Mouse (Mus musculus) kidney, adult 2 months (tissue): ENCODE data around the gene Dnajc25. TPM values are rescaled to one million over a fixed set of nuclear protein-coding genes. Genes with fewer than 3 reads are reported as not detected.

ENCODE experiments used
- DNase-seq: peaks from one replicate; pipeline ENCODE4 v3.0.0; 2021
- H3K27ac ChIP-seq: fragments of 200-500 bp; 2 replicates; pipeline ENCODE4 v1.5.1; 2012; ENCODE audit warnings: low read depth, low read length, control low read depth, inconsistent platforms; ENCODE audit not compliant: insufficient read depth
- H3K27me3 ChIP-seq: fragments of 200-500 bp; replicated peaks from 2 replicates; pipeline ENCODE4 v1.6.1; 2012; ENCODE audit warnings: mild to moderate bottlenecking, moderate library complexity, low read length, inconsistent platforms; ENCODE audit not compliant: control insufficient read depth, insufficient read depth
- H3K36me3 ChIP-seq: fragments of 200-500 bp; 2 replicates; pipeline ENCODE4 v1.6.1; 2012; ENCODE audit warnings: mild to moderate bottlenecking, moderate library complexity, low read length, inconsistent platforms; ENCODE audit not compliant: control insufficient read depth, insufficient read depth
- H3K4me1 ChIP-seq: fragments of 200-500 bp; 2 replicates; pipeline ENCODE4 v1.6.1; 2011; ENCODE audit warnings: low read length; ENCODE audit not compliant: control insufficient read depth, insufficient read depth
- H3K4me3 ChIP-seq: fragments of 200-500 bp; 2 replicates; pipeline ENCODE4 v1.5.1; 2011; ENCODE audit warnings: mild to moderate bottlenecking, low read depth, low read length, control low read depth; ENCODE audit not compliant: insufficient read depth
- CTCF ChIP-seq: fragments of 200-500 bp; conservative IDR thresholded peaks from 2 replicates; pipeline ENCODE4 v1.5.1; 2011; ENCODE audit warnings: low read depth, mild to moderate bottlenecking, control low read depth, low read length, moderate library complexity, mixed read lengths; ENCODE audit not compliant: insufficient read depth, insufficient read length
- POLR2A ChIP-seq: fragments of 200-500 bp; IDR thresholded peaks from one replicate; pipeline ENCODE4 v1.6.1; 2011; ENCODE audit warnings: low read depth, low read length, control low read depth
- WGBS: fragments of 180-500 bp; shearing (Covaris S2); methylation state at CpG from one replicate; pipeline ENCODE4 v1.1.7; 2018; 5-methylcytosine and 5-hydroxymethylcytosine counted together
- polyA plus RNA-seq: library from polyadenylated mRNA; depleted of rRNA; stranded (reverse); fragments of >200 nt; gene quantifications from 2 replicates; pipeline ENCODE4 v1.2.3, GENCODE M21; 2012; rRNA removed

The Dnajc25 gene
- polyA plus RNA-seq, result 2.7 and 3.1 TPM in 2 replicates

DNA sequence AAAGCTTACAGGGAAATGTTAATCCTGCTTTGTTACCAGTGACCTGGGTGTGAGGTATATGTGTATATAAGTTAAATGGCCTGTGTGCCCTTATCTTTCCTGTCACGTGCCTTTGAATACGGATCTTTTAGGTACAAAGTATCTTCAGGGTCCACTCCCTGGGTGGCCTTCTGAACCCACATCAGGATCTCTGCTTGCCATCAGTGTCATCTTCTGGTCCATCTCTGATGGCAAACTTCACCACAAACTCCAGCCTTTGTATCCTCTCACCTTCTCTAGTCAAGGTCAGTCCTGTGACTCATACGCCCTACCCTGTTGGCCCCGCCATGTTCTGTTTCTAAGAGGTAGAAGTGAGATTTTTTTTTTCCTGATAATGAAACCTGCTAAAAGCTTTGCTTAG lies at the start of gene Dnajc25:
Gene Dnajc25 (plus strand): TSS at position 301 of the 400 bp plus-strand sequence.
- 80% methylated on average over 4 of the region's 4 CpGs for WGBS
- no peak within 1 kb of the TSS for H3K27ac ChIP-seq

GRCm38 (mm10) chr4:58948391-58948790 lies 46.5 kb upstream of the Dnajc25 start:
- Histone ChIP-seq H3K27me3 (no peaks in the 10 kb centered on the region), H3K36me3 (no peaks in the 10 kb centered on the region), H3K27ac (no peak overlapping the region), H3K4me3 (no peak overlapping the region), H3K4me1 (no peaks in the 10 kb centered on the region; the same call in 1 of the 2 replicates)
- WGBS, result 86% methylated on average over 4 of the region's 4 CpGs
- TF ChIP-seq POLR2A, result no peak
- TF ChIP-seq CTCF, result no peak
- DNase-seq, result no peak

More for the DNA sequence above, at the start of gene Dnajc25:
- DNase-seq, result no peak
- no peak for TF ChIP-seq CTCF
- no peak for TF ChIP-seq POLR2A
- Histone ChIP-seq H3K4me3 (no peak within 1 kb of the TSS), H3K27me3 (no peaks in the 10 kb centered on the region), H3K36me3 (no peaks in the 10 kb centered on the region), H3K4me1 (no peaks in the 10 kb centered on the region)

DNA sequence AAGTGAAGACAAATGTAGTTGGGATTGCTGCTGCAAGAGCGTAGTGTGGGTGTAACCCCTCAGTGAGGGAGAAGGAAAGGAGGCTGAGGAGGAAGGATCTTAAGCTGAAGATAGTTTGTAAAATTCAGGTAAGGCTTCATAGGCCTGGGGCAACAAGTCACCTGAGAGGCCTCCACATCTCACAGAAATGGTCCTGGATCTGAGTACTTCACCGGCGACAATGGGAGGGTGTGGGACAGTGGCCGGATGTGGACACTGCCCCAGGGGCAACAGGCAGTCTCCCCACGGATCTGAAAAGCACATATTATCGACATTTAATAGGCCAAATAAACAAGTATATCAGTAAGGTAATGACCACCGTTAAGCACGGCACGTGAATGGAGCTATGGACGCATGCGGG lies 42.2 kb upstream of the Dnajc25 start:
- Histone ChIP-seq H3K4me1 (no peaks in the 10 kb centered on the region), H3K27ac (no peak overlapping the region), H3K36me3 (no peaks in the 10 kb centered on the region), H3K27me3 (no peaks in the 10 kb centered on the region), H3K4me3 (no peak overlapping the region)
- WGBS, result 91% methylated on average over 11 of the region's 11 CpGs
- no peak for DNase-seq
- TF ChIP-seq CTCF, result no peak
- TF ChIP-seq POLR2A, result no peak

DNA sequence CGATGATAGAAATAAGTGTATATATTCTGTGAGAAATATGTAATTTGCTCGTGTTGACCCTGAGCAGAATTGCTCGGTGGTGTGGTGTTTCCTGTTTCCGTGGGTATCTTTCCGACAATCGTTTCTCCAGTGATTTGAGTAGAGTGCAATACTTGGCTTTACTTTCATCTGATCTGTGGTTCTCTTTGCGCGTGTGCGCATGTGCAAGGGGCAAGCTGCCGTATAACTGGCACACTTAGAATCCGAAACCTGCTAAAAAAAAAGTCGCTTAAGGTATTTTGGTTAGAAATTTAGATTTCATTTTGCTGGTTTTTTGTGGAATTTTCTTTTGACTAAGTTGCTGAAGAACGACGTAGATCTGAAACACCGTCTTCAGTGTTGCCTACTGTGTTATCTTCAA lies 33.1 kb upstream of the Dnajc25 start:
- DNase-seq, result no peak
- no peak overlapping the region for H3K27ac ChIP-seq
- H3K27me3 ChIP-seq, result no peaks in the 10 kb centered on the region
- H3K4me3 ChIP-seq, result no peak overlapping the region
- no peak for TF ChIP-seq POLR2A
- TF ChIP-seq CTCF, result no peak
- 90% methylated on average over 15 of the region's 15 CpGs for WGBS
- H3K4me1 ChIP-seq, result no peaks in the 10 kb centered on the region
- no peaks in the 10 kb centered on the region for H3K36me3 ChIP-seq

DNA sequence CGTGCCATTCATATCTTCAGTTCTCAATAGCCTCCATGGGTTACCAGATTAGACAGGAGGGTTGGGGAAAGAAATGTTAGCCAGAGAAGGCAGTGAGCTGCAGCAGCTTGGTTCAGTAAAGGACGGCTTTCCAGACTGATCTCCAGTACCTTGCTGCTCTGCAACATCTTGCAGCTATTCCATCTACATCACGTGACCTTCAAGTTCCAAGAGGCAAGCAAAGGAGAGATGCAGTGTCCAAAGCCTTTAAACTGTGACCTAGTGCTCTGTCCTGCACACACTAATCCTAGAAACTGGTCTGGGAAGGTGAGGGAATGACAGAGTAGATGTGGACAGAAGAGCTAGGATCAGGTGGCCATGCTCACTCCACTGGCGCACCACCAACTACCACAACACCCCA lies 31.6 kb upstream of the Dnajc25 start:
- DNase-seq, result no peak
- Histone ChIP-seq H3K27me3 (no peaks in the 10 kb centered on the region), H3K4me1 (no peaks in the 10 kb centered on the region), H3K4me3 (no peak overlapping the region), H3K27ac (no peak overlapping the region), H3K36me3 (no peaks in the 10 kb centered on the region)
- WGBS, result 94% methylated on average over 4 of the region's 4 CpGs
- TF ChIP-seq CTCF (no peak), POLR2A (no peak)

GRCm38 (mm10) chr4:58965136-58965535 lies 29.7 kb upstream of the Dnajc25 start:
- no peaks in the 10 kb centered on the region for H3K27me3 ChIP-seq
- no peaks in the 10 kb centered on the region for H3K36me3 ChIP-seq
- H3K4me1 ChIP-seq, result no peaks in the 10 kb centered on the region
- no peak overlapping the region for H3K4me3 ChIP-seq
- no peak for DNase-seq
- 87% methylated on average over 1 of the region's 1 CpGs for WGBS
- H3K27ac ChIP-seq, result no peak overlapping the region
- no peak for TF ChIP-seq POLR2A
- TF ChIP-seq CTCF, result no peak

GRCm38 (mm10) chr4:58970678-58971077 lies 24.2 kb upstream of the Dnajc25 start:
- no peaks in the 10 kb centered on the region for H3K36me3 ChIP-seq
- H3K27me3 ChIP-seq, result no peaks in the 10 kb centered on the region
- TF ChIP-seq POLR2A, result no peak
- TF ChIP-seq CTCF, result no peak
- no peaks in the 10 kb centered on the region for H3K4me1 ChIP-seq
- 91% methylated on average over 4 of the region's 4 CpGs for WGBS
- H3K4me3 ChIP-seq, result no peak overlapping the region
- H3K27ac ChIP-seq, result no peak overlapping the region
- DNase-seq, result no peak
